Mouse (Mus musculus) layer of hippocampus, postnatal 25 days (tissue): ENCODE data around the gene Bola1. TPM values are rescaled to one million over a fixed set of nuclear protein-coding genes. Genes with fewer than 3 reads are reported as not detected.
"Not testable (repeated sequence)": the region's sequence is repeated elsewhere in the genome, so short reads cannot be mapped to it uniquely, and the experiment has no call there.

Source experiments
- DNase-seq, 2 experiments: peaks; one replicate each; pipeline ENCODE4 v3.0.0; 2022; ENCODE audit warnings: mixed read lengths in 2 of 2, low spot score in 1 of 2; ENCODE audit errors: extremely low spot score in 1 of 2
- total RNA-seq, 2 experiments: library from RNA; stranded (reverse); gene quantifications; 2 replicates each; pipeline ENCODE4 v1.2.3; 2021

Bola1 gene
- total RNA-seq: 10 to 100 TPM; 16.5 to 17.9 TPM

DNA sequence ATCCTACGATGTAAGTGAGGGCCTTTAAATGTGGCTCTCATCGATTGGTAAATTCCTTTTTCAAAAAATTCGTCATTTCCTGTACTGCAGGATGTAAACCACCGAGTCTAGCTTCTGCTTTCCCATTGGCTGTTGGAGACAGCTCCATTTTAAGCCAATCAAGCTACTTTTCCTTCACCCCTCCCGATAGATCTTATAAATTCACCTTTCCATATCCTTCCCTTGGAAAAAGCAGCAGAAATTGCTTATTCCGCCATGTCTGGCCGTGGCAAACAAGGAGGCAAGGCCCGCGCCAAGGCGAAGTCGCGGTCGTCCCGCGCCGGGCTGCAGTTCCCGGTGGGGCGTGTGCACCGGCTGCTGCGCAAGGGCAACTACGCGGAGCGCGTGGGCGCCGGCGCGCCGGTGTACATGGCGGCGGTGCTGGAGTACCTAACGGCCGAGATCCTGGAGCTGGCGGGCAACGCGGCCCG, at the start of gene Bola1, which contains the start of gene Hist2h2ab:
TSS of gene Bola1 (minus strand) at position 49 of the 470 bp plus-strand sequence.
TSS of gene Hist2h2ab (plus strand) at position 205 of the 470 bp plus-strand sequence.
- peak; percentile 49 to 81 for DNase-seq

DNA sequence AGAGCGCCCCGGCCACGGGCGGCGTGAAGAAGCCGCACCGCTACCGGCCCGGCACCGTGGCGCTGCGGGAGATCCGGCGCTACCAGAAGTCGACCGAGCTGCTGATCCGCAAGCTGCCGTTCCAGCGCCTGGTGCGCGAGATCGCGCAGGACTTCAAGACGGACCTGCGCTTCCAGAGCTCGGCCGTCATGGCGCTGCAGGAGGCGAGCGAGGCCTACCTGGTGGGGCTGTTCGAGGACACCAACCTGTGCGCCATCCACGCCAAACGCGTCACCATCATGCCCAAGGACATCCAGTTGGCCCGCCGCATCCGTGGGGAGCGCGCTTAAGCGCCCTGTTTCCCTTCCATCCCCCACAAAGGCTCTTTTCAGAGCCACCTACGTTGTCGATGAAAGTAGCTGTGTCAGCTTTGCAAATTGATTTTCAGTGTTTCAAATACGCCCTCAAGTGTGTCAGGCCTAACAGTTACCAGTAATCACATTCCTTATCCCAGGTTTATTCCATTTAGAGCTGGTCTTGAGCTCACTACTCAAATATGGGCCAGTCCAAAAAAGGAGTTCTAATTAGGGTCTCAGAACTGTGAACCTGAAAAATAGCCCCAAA, 49.4 kb upstream of the Bola1 start:
- DNase-seq: not testable (repeated sequence)

DNA sequence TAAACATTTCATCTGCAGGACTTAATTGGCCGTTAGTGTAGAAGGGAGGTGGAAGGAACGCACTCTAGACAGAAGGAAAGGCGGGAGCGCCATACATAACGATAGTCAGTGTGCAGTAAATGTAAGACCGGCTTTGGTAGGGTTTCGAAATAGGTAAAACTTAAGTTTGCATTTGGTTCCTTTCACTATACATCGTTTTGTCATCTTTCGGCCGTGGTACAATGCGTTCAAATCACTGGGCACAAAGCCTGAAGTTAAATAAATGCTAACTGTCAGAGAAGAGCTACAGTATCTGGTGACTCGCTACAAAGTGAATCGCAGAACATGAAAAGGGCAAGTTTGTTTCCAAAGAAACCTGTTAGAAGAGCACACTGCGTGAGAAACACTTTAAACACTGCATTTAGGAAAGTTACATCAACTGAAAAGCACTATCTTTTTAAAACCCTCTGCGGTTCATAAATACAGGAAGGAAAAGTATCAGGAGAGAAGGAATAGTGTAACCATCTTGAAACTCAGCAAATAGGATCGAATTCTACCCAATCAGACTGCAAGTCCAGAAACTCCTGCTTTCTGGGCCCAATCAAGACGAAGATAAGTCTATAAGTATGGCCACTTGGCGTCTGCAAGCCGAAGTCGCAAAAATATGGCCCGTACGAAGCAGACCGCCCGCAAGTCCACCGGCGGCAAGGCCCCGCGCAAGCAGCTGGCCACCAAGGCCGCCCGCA, 48.7 kb upstream of the Bola1 start, which contains the start of gene Hist2h3b:
TSS of gene Hist2h3b (plus strand) at position 604 of the 725 bp plus-strand sequence.
- peak; percentile 74 to 76 for DNase-seq

DNA sequence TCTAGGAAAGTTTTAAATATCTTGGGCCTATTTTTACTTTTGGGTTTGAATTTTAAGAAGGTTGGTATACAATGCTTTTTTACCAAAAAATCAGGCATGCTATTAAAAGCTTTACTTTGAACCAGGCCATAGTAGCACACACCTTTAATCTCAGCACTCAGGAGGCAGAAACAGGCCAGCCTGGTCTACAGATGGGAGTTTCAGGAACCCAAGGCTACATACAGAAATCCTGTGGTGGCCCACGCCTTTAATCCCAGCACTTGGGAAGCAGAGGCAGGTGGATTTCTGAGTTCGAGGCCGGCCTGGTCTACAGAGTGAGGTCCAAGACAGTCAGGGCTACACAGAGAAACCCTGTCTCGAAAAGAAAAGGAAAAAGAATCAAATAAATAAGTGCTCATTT, 48.0 kb upstream of the Bola1 start:
- no peak for DNase-seq

DNA sequence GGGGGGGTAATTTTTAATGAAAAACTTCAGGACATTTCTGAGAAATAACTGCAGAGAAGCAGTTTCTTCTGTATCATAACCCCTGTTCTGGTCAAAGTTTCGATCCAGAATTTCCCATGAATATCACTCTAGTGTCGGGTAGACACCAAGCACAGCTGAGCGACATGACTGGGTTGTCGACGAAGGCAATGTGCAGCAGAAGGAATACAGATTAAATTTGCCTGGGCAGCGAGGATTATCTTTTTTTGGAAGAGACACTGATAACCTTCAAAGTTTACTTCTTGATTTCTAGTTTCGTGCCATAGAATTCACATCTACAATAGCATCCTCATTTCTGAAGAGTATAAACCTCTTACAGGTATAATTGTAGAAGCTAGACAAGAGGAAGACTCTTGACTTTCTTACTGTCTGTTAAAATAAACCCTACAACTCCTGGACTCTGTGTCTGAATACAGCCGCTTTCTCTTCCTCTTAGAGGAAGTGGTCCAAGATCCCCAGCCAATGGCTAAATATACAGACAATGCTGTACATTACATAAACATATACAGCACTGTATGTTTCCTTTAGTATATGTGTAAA, 46.7 kb upstream of the Bola1 start:
- no peak for DNase-seq

DNA sequence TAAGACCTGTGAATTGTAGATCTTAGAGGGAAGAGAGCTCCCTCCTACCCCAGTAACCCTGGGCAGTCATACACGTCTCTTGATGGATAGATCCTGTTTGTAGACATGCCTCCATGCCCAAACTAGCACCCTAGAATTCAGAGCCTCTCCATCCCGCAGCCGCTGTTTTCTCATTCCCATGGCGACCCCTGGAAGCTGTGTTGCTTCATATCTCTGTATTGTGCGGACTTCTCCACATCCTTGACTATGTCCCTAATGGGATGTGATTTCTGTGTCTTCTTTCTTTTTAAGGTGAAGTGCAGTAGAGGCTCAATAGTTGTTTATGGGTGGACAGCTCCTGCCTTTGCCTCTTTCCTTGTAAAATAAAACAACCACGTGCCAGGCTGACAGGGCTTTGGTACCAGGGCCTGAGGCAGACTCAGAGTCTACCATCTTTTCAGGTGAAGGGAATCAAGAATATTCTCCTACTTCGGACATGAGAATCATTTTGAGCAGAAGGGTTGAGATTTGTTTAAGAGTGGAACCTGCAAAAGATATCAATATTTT, 45.0 kb upstream of the Bola1 start:
- DNase-seq: no peak

DNA sequence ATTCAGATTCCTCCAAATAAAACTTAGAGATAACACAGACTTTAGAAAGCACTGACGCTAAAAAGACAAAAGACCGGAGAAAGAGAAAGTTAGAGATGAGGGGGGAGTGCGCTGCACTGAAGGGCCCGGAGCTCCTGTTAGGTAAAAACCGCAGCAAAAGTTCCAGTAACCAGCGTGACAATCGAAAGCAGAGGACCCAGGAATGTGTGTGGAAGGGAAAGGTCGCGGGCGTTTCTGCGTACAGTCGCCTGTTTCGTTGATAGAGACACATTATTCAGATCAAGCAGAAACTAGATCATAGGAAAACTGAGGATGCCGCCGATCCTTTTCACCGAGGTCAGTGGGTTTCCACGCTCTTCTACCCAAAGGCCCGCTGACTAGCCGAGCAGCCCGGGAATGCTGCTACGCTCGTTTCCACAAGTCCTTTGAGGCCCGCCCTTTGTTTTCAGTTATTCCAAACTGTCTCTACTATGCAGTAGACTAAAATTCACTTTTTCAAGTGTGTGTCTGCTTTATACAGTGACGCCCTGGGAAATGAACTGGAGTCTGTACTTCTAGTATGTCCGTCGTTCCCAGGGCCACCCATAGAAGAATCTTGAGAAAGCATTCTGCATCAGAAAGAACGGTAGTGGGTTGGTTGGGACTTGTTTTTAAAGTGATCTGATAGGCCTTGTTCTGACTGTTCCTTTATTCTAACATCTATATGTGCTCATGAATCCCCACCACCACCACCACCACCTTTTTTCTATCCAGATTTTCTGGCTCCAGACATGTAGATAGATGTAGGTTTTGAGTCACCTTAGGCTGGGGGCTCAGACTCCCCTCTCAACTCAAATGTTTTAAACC, 44.3 kb upstream of the Bola1 start:
- no peak for DNase-seq

DNA sequence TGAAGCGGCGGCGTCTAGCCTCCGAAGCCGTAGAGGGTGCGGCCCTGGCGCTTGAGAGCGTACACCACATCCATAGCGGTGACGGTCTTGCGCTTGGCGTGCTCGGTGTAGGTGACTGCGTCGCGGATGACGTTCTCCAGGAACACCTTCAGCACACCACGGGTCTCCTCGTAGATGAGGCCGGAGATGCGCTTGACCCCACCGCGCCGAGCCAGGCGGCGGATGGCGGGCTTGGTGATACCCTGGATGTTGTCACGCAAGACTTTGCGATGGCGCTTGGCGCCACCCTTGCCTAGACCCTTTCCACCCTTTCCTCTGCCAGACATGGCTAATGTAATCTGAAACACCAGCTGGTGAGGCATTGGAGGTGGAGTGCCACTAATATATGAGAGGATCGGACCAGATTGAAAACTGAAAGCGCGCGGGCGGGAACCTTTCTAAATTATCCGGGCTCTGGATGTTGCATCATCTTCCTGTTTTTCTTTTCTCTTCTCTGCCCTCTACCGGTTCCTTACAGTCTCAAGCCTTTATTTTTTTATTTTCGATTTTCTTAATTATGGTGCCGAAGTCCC, 43.6 kb upstream of the Bola1 start, which contains the start of gene Hist2h4:
TSS of gene Hist2h4 (minus strand) at position 333 of the 572 bp plus-strand sequence.
- DNase-seq: peak; percentile 92 to 96

DNA sequence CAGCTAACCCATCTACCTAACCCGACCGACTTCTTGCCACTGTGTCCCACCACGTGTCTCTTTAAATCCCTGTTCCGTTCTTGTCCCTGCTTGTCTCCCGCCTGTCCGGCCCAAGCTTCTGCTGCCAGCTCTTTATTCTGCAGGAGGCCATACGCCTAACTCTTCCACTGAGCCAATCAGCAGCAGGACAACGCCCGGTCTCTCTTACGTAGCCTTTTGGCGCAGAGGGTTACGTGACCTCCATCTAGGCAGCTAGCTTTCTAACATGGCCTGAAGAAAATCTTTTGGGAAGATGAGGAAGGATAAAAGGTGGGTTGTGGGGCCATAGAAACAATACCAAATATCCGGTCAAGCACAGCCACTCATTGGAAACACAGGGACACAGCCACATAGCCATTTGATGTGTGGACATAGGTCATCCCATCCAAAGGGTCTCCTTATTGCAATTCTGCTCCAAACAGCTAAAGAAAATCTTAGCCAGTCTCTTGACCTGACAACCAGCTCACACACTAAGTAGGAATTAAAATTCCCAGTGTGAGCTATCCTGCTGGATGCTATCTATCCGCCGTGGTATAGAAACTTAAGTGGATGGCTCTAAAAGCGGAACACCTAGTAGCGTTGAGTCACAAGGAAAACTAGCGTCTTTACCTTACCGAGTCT, 42.8 kb upstream of the Bola1 start:
- DNase-seq: peak; percentile 54 to 57

DNA sequence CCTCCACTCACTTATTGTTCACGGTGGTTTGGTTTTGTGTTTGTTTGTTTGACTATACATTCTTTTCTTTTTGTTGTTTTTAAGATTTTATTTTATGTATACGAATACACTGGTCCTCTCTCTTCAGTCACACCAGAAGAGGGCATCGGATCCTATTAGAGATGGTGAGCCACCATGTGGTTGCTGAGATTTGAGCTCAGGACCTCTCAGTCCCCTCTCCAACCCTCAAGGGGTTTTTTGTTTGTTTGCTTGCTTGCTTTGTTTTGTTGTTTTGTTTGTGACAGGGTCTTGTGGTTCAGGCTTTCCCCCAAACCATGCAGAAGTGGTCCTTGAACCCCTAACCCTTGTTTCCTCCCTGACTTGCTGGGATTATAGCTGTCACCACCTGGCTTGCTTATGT, 42.1 kb upstream of the Bola1 start:
- no peak for DNase-seq

DNA sequence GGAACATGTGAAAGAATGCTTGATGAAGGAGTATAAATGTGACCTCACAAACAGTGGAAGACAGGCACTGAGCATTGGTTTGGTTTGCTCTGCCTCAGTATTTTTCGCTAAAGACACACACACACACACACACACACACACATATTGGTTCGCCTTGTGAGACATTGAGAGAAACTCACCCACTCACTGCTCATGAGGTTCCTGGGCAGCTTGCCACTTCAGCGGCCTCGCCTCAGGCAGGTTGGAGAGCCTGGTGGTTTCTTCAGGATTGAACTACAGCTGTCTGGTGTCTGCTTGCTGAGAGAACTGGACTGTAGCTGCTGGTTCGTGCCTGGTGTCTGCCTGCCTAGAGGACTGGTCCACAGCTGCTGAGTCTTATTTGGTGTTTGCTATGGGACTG, 40.7 kb upstream of the Bola1 start:
- no peak for DNase-seq

DNA sequence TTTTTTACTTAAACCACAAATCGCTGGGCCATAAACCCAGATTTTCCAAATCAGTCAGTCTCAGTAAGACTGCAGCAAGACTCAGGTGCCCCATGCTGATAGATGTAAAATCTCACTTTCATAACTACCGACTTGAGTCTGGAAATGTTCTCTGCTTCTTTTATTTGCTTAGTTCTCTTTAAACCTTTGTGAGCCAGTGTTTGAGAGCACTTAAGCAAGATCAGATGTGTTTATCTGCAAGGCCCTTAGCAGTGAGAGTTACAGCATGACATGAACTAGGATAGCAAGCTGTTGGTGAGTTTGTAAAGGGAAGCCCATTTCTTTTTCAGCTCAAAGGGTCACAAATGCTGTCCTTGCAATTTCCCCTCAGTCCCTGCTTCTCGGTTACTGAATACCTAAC, 37.7 kb upstream of the Bola1 start:
- DNase-seq: no peak

DNA sequence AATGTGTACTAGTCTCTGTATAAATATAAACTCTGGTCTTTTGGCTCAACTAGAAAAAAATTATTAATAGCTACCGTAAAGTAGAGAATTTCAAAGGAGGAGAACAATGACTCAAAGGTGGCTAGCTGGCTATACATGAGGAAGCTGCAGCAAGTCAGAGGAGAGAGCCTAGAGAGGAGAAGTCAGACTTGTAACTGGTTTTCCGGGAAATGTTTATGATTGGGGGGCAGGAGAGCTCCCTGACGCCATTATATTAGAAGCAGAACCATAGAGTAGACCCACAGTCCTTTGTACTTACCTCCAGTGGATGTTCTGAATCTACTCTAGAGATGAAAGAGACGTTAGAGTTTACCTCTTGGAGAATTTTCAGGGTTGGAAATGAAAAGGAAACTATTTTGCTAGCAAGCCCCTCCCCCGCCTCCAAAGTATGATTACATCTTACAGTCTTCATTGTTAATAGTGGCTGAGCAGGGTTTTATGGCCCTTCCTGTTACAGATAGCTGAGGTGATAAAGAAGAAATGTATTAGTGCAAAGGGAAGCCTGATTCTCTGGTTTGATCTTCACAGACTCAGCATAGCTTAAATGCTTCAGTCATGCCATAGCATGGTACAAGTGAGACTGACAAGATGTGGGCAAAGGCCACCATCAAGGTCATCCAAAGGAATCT, 36.6 kb upstream of the Bola1 start:
- DNase-seq: no peak

DNA sequence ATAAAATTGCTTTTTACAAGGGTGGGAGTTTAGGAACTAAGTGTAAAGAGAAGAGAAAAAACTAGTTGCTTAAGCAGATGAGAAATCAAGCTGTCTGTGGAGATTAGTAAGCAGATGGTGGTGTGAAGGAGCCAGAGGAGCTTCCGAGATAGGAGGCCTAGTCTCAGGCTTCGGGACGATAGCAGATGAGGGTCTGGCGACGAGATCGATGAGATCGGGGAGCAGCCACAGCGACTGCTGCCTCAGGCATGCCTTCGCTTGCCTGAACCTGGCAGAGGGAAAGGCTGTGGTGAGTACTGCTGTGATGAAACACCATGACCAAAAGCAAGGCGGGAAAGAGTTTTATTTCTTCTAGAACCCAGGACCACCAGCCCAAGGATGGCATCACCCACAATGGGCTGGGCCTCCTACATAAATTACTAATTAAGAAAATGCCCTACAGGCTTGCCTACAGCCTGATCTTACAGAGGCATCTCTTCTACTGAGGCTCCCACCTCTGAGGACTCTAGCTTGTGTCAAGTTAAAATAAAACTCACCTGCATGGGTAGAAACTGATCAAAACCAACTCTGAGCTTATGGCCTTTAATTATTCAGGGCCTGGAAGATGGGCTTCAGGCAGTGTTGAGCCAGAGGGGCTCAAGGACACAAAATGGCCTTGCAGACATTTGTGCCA, 35.3 kb upstream of the Bola1 start:
- DNase-seq: no peak

DNA sequence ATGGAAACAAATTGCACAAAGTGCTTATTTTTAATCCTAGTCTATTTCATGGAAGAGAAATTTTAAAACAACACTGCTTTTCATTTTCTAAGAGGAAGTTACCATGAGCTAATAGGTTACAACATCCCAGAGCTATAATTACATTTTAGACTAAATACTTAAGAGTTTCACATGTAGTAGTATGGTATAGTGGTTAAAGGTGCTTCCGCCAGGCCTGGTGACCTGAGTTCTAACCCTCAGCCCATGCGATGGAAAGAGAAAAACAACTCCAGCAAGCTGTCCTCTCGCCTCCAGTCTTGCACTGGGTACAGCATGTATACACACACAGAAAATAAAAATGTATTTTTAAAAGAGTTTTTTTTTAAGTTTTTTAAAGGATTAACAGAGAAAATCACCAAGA, 32.3 kb upstream of the Bola1 start:
- no peak for DNase-seq

DNA sequence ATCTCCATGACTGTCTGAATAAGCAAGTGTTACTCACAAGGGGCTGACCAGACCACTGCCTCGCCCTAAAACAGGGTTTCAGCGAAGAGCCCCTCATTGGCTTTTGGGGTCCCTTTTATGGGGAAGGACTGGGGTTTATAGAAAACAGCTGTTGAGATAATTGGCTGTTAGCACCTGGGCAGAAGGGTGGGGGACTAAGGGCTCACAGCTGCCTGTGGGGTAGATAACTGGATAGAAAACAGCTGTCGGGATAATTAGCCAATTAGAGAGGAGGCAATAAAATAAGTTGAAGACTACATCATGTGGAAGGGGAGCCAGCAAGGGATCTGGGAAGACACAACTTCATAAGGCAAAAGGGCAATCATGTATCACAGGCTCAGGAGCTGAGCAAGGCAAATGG, 31.4 kb upstream of the Bola1 start:
- DNase-seq: no peak

DNA sequence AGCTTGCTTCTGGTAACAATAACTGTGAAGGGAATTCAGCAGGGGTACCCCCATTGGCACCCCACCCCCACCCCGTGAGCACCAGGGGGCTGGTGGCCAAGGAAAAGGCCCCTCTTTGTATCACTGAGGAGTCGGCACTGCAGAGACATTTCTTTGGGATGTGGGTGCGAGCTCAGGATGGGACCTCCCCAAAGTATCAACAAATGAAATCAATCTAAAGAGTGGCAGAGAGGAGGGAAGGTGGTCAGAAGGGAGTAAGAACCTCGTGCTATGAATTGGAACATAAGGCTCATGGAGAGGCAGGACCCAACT, 29.5 kb upstream of the Bola1 start:
- no peak for DNase-seq
